Mouse (Mus musculus) liver, adult 2 months (tissue): ENCODE measurements around the gene Sesn2. TPM values are rescaled to one million over a fixed set of nuclear protein-coding genes. Genes with fewer than 3 reads are reported as not detected.

ENCODE experiments used
- DNase-seq: peaks from one replicate; pipeline ENCODE4 v3.0.0-alpha.2; 2011; ENCODE audit warnings: low read depth, low spot score; ENCODE audit errors: extremely low read depth
- H3K27ac ChIP-seq: fragments of 200-500 bp; replicated peaks from 2 replicates; pipeline ENCODE4 v1.5.1; 2012; ENCODE audit warnings: low read depth, mild to moderate bottlenecking, control low read depth, inconsistent platforms, low read length; ENCODE audit not compliant: insufficient read depth
- H3K27me3 ChIP-seq: fragments of 200-500 bp; 2 replicates; pipeline ENCODE4 v1.6.1; 2012; ENCODE audit warnings: mild to moderate bottlenecking, moderate library complexity, low read length, inconsistent platforms; ENCODE audit not compliant: control insufficient read depth, insufficient read depth
- H3K36me3 ChIP-seq: fragments of 200-500 bp; 2 replicates; pipeline ENCODE4 v1.6.1; 2012; ENCODE audit warnings: low read length, inconsistent platforms; ENCODE audit not compliant: control insufficient read depth, insufficient read depth
- H3K4me1 ChIP-seq: fragments of 200-500 bp; 2 replicates; pipeline ENCODE4 v1.6.1; 2011; ENCODE audit warnings: low read length; ENCODE audit not compliant: control insufficient read depth, insufficient read depth
- H3K4me3 ChIP-seq: fragments of 200-500 bp; 2 replicates; pipeline ENCODE4 v1.5.1; 2011; ENCODE audit warnings: low read depth, mild to moderate bottlenecking, control low read depth, low read length, moderate library complexity; ENCODE audit not compliant: insufficient read depth
- H3K79me2 ChIP-seq: fragments of 200-500 bp; 2 replicates; pipeline ENCODE4 v1.6.1; 2012; ENCODE audit warnings: inconsistent platforms, mild to moderate bottlenecking, low read length, moderate library complexity; ENCODE audit not compliant: control insufficient read depth, insufficient read depth
- H3K9ac ChIP-seq: fragments of 200-500 bp; 2 replicates; pipeline ENCODE4 v1.6.1; 2012; ENCODE audit warnings: low read depth, mild to moderate bottlenecking, control low read depth, inconsistent platforms, low read length
- CTCF ChIP-seq: fragments of 200-500 bp; IDR thresholded peaks from 2 replicates; pipeline ENCODE4 v1.5.1; 2011; ENCODE audit warnings: low read depth, low read length, control low read depth
- POLR2A ChIP-seq: fragments of 200-500 bp; IDR thresholded peaks from 2 replicates; pipeline ENCODE4 v1.6.1; 2011; ENCODE audit warnings: low read length, control low read depth; ENCODE audit not compliant: insufficient read depth; ENCODE audit errors: extremely low read depth
- WGBS: fragments of 180-500 bp; shearing (Covaris S2); methylation state at CpG from one replicate; pipeline ENCODE4 v1.1.7; 2018; 5-methylcytosine and 5-hydroxymethylcytosine counted together
- polyA plus RNA-seq: library from polyadenylated mRNA; depleted of rRNA; stranded (reverse); fragments of >200 nt; gene quantifications from 2 replicates; pipeline ENCODE4 v1.2.3, GENCODE M21; 2012
- total RNA-seq: library from RNA; depleted of rRNA; stranded (reverse); fragments of >200 nt; gene quantifications from 2 replicates; pipeline ENCODE4 v1.2.3, GENCODE M21; 2014

Sesn2 gene
- total and polyA plus RNA-seq, 2 experiments: 2.7 to 5.5 TPM

- H3K4me1 ChIP-seq: peaks cover 5% of the 10 kb centered on the region
- peaks cover 12% of the 10 kb centered on the region for H3K36me3 ChIP-seq
- H3K9ac ChIP-seq: no peak overlapping the region
- H3K27ac ChIP-seq: no peak overlapping the region
- no peak overlapping the region for H3K4me3 ChIP-seq
- 89% methylated on average over 8 of the region's 8 CpGs for WGBS
- no peak for TF ChIP-seq POLR2A
- no peaks in the 10 kb centered on the region for H3K27me3 ChIP-seq
- peaks cover 4% of the 10 kb centered on the region; the same call in 1 of the 2 replicates for H3K79me2 ChIP-seq
- DNase-seq: no peak
Observed at GRCm38 (mm10) chr4:132460225-132460624, 50.1 kb downstream of the Sesn2 start.

DNA sequence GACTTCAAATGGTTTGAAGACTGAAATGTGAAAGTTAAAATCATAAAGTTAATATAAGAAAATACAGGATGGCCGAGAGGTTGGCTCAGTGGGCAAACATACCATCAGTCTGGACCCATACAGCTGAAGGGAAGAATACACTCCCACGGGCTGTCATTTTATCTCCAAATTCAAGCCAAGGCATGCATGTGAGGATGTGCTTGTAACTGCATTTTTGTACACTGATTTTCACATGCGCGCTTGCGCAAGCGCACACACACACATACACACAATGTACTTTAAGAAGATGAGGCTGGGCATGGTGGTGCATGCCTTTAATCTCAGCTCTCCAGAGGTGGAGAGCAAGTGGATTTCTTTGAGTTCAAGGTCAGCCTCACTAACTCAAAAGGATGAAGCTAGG is 54.7 kb downstream of the Sesn2 start:
- H3K4me3 ChIP-seq: no peak overlapping the region
- no peak overlapping the region for H3K9ac ChIP-seq
- H3K27me3 ChIP-seq: no peaks in the 10 kb centered on the region
- DNase-seq: no peak
- peaks cover 12% of the 10 kb centered on the region for H3K36me3 ChIP-seq
- H3K4me1 ChIP-seq: no peaks in the 10 kb centered on the region
- WGBS: 91% methylated on average over 6 of the region's 6 CpGs
- H3K79me2 ChIP-seq: no peaks in the 10 kb centered on the region
- H3K27ac ChIP-seq: no peak overlapping the region
- TF ChIP-seq CTCF (no peak), POLR2A (no peak)

GRCm38 (mm10) chr4:132455146-132455545 is 55.2 kb downstream of the Sesn2 start:
- Histone ChIP-seq H3K36me3 (peaks cover 10% of the 10 kb centered on the region), H3K4me1 (no peaks in the 10 kb centered on the region), H3K27me3 (no peaks in the 10 kb centered on the region), H3K4me3 (no peak overlapping the region), H3K9ac (no peak overlapping the region), H3K27ac (no peak overlapping the region), H3K79me2 (no peaks in the 10 kb centered on the region)
- WGBS: 78% methylated on average over 3 of the region's 3 CpGs
- DNase-seq: no peak
- no peak for TF ChIP-seq CTCF
- no peak for TF ChIP-seq POLR2A

- H3K4me1 ChIP-seq: no peaks in the 10 kb centered on the region
- no peaks in the 10 kb centered on the region for H3K27me3 ChIP-seq
- peaks cover 4% of the 10 kb centered on the region for H3K36me3 ChIP-seq
- TF ChIP-seq CTCF: peak; percentile 27; the same call in 1 of the 2 replicates
- no peak for TF ChIP-seq POLR2A
- H3K79me2 ChIP-seq: no peaks in the 10 kb centered on the region
- 89% methylated on average over 6 of the region's 6 CpGs for WGBS
- no peak overlapping the region for H3K4me3 ChIP-seq
- H3K27ac ChIP-seq: no peak overlapping the region
- DNase-seq: no peak
- H3K9ac ChIP-seq: no peak overlapping the region
Observed at GRCm38 (mm10) chr4:132454216-132454615, 56.1 kb downstream of the Sesn2 start.

GRCm38 (mm10) chr4:132449778-132450177 is 60.5 kb downstream of the Sesn2 start:
- no peak for DNase-seq
- WGBS: 82% methylated on average over 3 of the region's 3 CpGs
- TF ChIP-seq POLR2A: no peak
- TF ChIP-seq CTCF: no peak

DNA sequence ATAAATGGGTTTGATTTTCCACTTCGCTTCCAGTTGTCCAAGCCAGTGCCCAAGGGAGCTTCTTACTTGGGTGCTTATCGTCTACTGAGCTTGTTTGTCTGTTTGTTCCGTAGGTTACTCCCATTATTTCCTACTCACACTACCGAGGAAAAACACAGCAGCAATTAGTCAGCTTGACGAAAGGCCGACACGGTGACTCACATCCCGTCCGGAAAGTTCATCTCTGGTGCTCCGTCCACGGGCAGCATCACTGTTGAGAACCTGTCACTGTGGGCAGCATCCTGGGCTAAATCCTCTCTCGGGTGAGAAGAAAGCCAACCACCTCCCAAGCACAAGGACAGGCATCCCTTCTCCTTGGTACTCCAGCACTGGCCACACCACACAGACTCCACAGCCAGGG is 64.2 kb downstream of the Sesn2 start:
- 72% methylated on average over 12 of the region's 12 CpGs for WGBS
- Histone ChIP-seq H3K79me2 (no peaks in the 10 kb centered on the region), H3K27ac (no peak overlapping the region), H3K36me3 (no peaks in the 10 kb centered on the region), H3K4me3 (no peak overlapping the region), H3K27me3 (no peaks in the 10 kb centered on the region), H3K4me1 (no peaks in the 10 kb centered on the region), H3K9ac (no peak overlapping the region)
- no peak for TF ChIP-seq CTCF
- TF ChIP-seq POLR2A: no peak
- no peak for DNase-seq

More at GRCm38 (mm10) chr4:132449778-132450177, 60.5 kb downstream of the Sesn2 start:
- H3K9ac ChIP-seq: no peak overlapping the region
- H3K27me3 ChIP-seq: no peaks in the 10 kb centered on the region
- H3K36me3 ChIP-seq: no peaks in the 10 kb centered on the region
- no peak overlapping the region for H3K4me3 ChIP-seq
- no peak overlapping the region for H3K27ac ChIP-seq
- H3K79me2 ChIP-seq: no peaks in the 10 kb centered on the region
- H3K4me1 ChIP-seq: no peaks in the 10 kb centered on the region
